Mouse (Mus musculus): ENCODE data around the gene Aspscr1. TPM values are rescaled to one million over a fixed set of nuclear protein-coding genes. Genes with fewer than 3 reads are reported as not detected.
"Not testable (repeated sequence)": the region's sequence is repeated elsewhere in the genome, so short reads cannot be mapped to it uniquely, and the experiment has no call there.

Gene Aspscr1
- total RNA-seq, 2 experiments from 2014 or later, result 48.6 to 55.3 TPM

- no peak for DNase-seq (ENCODE audit: low spot score in 2 of 2)
These were observed 38.0 kb upstream of the Aspscr1 start for GRCm38 (mm10) chr11:120634810-120635209.

- DNase-seq (ENCODE audit: low spot score in 2 of 2), result no peak
These were observed 31.5 kb upstream of the Aspscr1 start for GRCm38 (mm10) chr11:120641255-120641654.

GRCm38 (mm10) chr11:120641869-120642268 lies 30.9 kb upstream of the Aspscr1 start:
- DNase-seq (ENCODE audit: low spot score in 2 of 2), result no peak

GRCm38 (mm10) chr11:120642939-120643600 lies 29.7 kb upstream of the Aspscr1 start:
- peak in 1 of 2 experiments; percentile 26 for DNase-seq (ENCODE audit: low spot score in 2 of 2)

- peak; percentile 85 to 93 for DNase-seq (ENCODE audit: low spot score in 2 of 2)
These were observed 29.2 kb upstream of the Aspscr1 start, which contains the start of gene Pycr1 for GRCm38 (mm10) chr11:120643601-120643987. Pycr1 (minus strand) TSS chr11:120643769.

GRCm38 (mm10) chr11:120647047-120647830 lies 25.5 kb upstream of the Aspscr1 start:
- DNase-seq (ENCODE audit: low spot score in 2 of 2), result no peak

GRCm38 (mm10) chr11:120648001-120648476 lies 24.7 kb upstream of the Aspscr1 start, which contains the start of gene Myadml2:
Myadml2 (minus strand) TSS chr11:120648158.
- DNase-seq (ENCODE audit: low spot score in 2 of 2), result no peak

GRCm38 (mm10) chr11:120651872-120652271 lies 20.9 kb upstream of the Aspscr1 start:
- DNase-seq (ENCODE audit: low spot score in 2 of 2), result no peak

- DNase-seq (ENCODE audit: low spot score in 2 of 2), result no peak
These were observed 18.0 kb upstream of the Aspscr1 start for GRCm38 (mm10) chr11:120654741-120655140.

GRCm38 (mm10) chr11:120657301-120657700 lies 15.5 kb upstream of the Aspscr1 start:
- no peak for DNase-seq (ENCODE audit: low spot score in 2 of 2)

GRCm38 (mm10) chr11:120658876-120659410 lies 13.8 kb upstream of the Aspscr1 start:
- peak in 1 of 2 experiments; percentile 81 for DNase-seq (ENCODE audit: low spot score in 2 of 2)

GRCm38 (mm10) chr11:120659509-120660300 lies 13.1 kb upstream of the Aspscr1 start:
- DNase-seq (ENCODE audit: low spot score in 2 of 2), result no peak

GRCm38 (mm10) chr11:120660301-120661075 lies 12.3 kb upstream of the Aspscr1 start:
- DNase-seq (ENCODE audit: low spot score in 2 of 2), result no peak

GRCm38 (mm10) chr11:120661076-120661460 lies 11.7 kb upstream of the Aspscr1 start, which contains the start of gene Notum:
Notum (minus strand) TSS chr11:120661175.
- DNase-seq (ENCODE audit: low spot score in 2 of 2), result no peak

- DNase-seq (ENCODE audit: low spot score in 2 of 2), result no peak
These were observed 10.0 kb upstream of the Aspscr1 start for GRCm38 (mm10) chr11:120662759-120663158.

GRCm38 (mm10) chr11:120663714-120664113 lies 9.1 kb upstream of the Aspscr1 start:
- no peak for DNase-seq (ENCODE audit: low spot score in 2 of 2)

GRCm38 (mm10) chr11:120665406-120665805 lies 7.4 kb upstream of the Aspscr1 start:
- no peak for DNase-seq (ENCODE audit: low spot score in 2 of 2)

GRCm38 (mm10) chr11:120666617-120667016 lies 6.2 kb upstream of the Aspscr1 start:
- no peak for DNase-seq (ENCODE audit: low spot score in 2 of 2)

GRCm38 (mm10) chr11:120673594-120674122 lies 885 bp downstream of the Aspscr1 start:
- DNase-seq (ENCODE audit: low spot score in 2 of 2), result no peak

GRCm38 (mm10) chr11:120675875-120676274 lies 3.1 kb downstream of the Aspscr1 start:
- not testable (repeated sequence) for DNase-seq (ENCODE audit: low spot score in 2 of 2)

Measured in gastrocnemius, postnatal 4 days (tissue).